Mouse (Mus musculus) kidney, adult 2 months (tissue): ENCODE measurements around the gene Uba6. TPM values are rescaled to one million over a fixed set of nuclear protein-coding genes. Genes with fewer than 3 reads are reported as not detected.

Experiments
- DNase-seq: peaks from one replicate; pipeline ENCODE4 v3.0.0; 2021
- H3K27ac ChIP-seq: fragments of 200-500 bp; 2 replicates; pipeline ENCODE4 v1.5.1; 2012; ENCODE audit warnings: low read depth, low read length, control low read depth, inconsistent platforms; ENCODE audit not compliant: insufficient read depth
- H3K27me3 ChIP-seq: fragments of 200-500 bp; replicated peaks from 2 replicates; pipeline ENCODE4 v1.6.1; 2012; ENCODE audit warnings: mild to moderate bottlenecking, moderate library complexity, low read length, inconsistent platforms; ENCODE audit not compliant: control insufficient read depth, insufficient read depth
- H3K36me3 ChIP-seq: fragments of 200-500 bp; 2 replicates; pipeline ENCODE4 v1.6.1; 2012; ENCODE audit warnings: mild to moderate bottlenecking, moderate library complexity, low read length, inconsistent platforms; ENCODE audit not compliant: control insufficient read depth, insufficient read depth
- H3K4me1 ChIP-seq: fragments of 200-500 bp; 2 replicates; pipeline ENCODE4 v1.6.1; 2011; ENCODE audit warnings: low read length; ENCODE audit not compliant: control insufficient read depth, insufficient read depth
- H3K4me3 ChIP-seq: fragments of 200-500 bp; 2 replicates; pipeline ENCODE4 v1.5.1; 2011; ENCODE audit warnings: mild to moderate bottlenecking, low read depth, low read length, control low read depth; ENCODE audit not compliant: insufficient read depth
- CTCF ChIP-seq: fragments of 200-500 bp; conservative IDR thresholded peaks from 2 replicates; pipeline ENCODE4 v1.5.1; 2011; ENCODE audit warnings: low read depth, mild to moderate bottlenecking, control low read depth, low read length, moderate library complexity, mixed read lengths; ENCODE audit not compliant: insufficient read depth, insufficient read length
- POLR2A ChIP-seq: fragments of 200-500 bp; IDR thresholded peaks from one replicate; pipeline ENCODE4 v1.6.1; 2011; ENCODE audit warnings: low read depth, low read length, control low read depth
- WGBS: fragments of 180-500 bp; shearing (Covaris S2); methylation state at CpG from one replicate; pipeline ENCODE4 v1.1.7; 2018; 5-methylcytosine and 5-hydroxymethylcytosine counted together
- polyA plus RNA-seq: library from polyadenylated mRNA; depleted of rRNA; stranded (reverse); fragments of >200 nt; gene quantifications from 2 replicates; pipeline ENCODE4 v1.2.3, GENCODE M21; 2012; rRNA removed

The Uba6 gene
- 1.5 and 2.1 TPM in 2 replicates for polyA plus RNA-seq

- Histone ChIP-seq H3K36me3 (no peaks in the 10 kb centered on the region), H3K27ac (peak within 1 kb of the TSS; percentile 41), H3K4me1 (no peaks in the 10 kb centered on the region), H3K4me3 (peak within 1 kb of the TSS; percentile 88), H3K27me3 (no peaks in the 10 kb centered on the region)
- DNase-seq, result peak; percentile 99
- TF ChIP-seq CTCF (no peak), POLR2A (peak; percentile 66)
- WGBS, result under 1% methylated on average over 67 of the region's 67 CpGs
Measured at GRCm38 (mm10) chr5:86172449-86173161, at the start of gene Uba6. TSS of gene Uba6 (minus strand) at chr5:86172803.

GRCm38 (mm10) chr5:86197801-86198200 is 25.2 kb upstream of the Uba6 start, which contains the start of gene Gnrhr:
TSS of gene Gnrhr (minus strand) at chr5:86197901.
- no peak for TF ChIP-seq CTCF
- no peaks in the 10 kb centered on the region for H3K36me3 ChIP-seq

DNA sequence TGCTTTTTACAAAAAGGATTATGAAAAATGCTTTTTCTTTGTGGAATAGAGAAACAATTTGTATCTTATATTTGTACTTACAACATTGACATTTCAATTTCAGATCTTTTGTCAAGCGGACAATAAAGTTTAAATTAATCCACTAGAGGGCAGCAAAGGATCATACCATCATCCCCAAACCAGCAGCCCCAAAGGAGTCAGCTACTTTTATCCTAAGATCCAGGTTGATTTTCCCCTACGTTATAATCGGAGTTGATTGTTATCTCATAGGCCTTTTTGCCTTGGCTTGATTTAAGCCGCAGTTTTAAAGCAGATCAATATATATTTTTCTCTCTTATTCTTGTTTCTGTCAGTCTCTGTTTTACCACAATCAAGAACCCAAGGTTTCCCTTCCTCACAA is 18.8 kb upstream of the Uba6 start:
- no peaks in the 10 kb centered on the region for H3K4me1 ChIP-seq
- WGBS, result 12% methylated on average over 4 of the region's 4 CpGs
- no peak overlapping the region for H3K4me3 ChIP-seq
- TF ChIP-seq POLR2A (no peak), CTCF (no peak)
- DNase-seq, result peak; percentile 44
- H3K27me3 ChIP-seq, result no peaks in the 10 kb centered on the region
- no peaks in the 10 kb centered on the region for H3K36me3 ChIP-seq
- no peak overlapping the region for H3K27ac ChIP-seq

More at GRCm38 (mm10) chr5:86197801-86198200, 25.2 kb upstream of the Uba6 start, which contains the start of gene Gnrhr:
- Histone ChIP-seq H3K4me1 (no peaks in the 10 kb centered on the region), H3K27ac (no peak within 1 kb of the TSS), H3K27me3 (no peaks in the 10 kb centered on the region), H3K4me3 (no peak within 1 kb of the TSS)
- 88% methylated on average over 10 of the region's 10 CpGs for WGBS
- DNase-seq, result no peak

DNA sequence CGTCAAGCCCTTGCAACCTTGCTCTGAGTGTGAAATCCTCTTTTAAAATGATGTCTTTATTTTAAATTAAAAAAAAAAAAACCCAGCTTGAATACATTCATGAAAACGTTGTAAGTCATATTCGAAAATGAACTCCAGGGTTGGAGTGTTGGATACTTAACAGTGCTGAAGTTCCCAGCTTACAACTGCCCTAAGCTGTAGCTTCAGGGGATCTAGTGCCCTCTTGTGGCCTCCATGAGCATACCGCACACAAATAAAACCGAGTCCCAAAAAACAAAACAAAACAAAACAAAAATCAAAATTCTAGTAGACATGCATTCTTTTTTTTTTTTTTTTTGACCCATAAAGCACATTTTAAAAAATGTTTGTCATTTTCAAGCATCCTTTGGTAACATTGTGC is 18.2 kb upstream of the Uba6 start:
- TF ChIP-seq POLR2A (no peak), CTCF (peak; percentile 74)
- no peak overlapping the region for H3K27ac ChIP-seq
- peak; percentile 31 for DNase-seq
- 23% methylated on average over 5 of the region's 5 CpGs for WGBS
- H3K4me1 ChIP-seq, result no peaks in the 10 kb centered on the region
- H3K4me3 ChIP-seq, result no peak overlapping the region
- H3K36me3 ChIP-seq, result no peaks in the 10 kb centered on the region
- H3K27me3 ChIP-seq, result no peaks in the 10 kb centered on the region

DNA sequence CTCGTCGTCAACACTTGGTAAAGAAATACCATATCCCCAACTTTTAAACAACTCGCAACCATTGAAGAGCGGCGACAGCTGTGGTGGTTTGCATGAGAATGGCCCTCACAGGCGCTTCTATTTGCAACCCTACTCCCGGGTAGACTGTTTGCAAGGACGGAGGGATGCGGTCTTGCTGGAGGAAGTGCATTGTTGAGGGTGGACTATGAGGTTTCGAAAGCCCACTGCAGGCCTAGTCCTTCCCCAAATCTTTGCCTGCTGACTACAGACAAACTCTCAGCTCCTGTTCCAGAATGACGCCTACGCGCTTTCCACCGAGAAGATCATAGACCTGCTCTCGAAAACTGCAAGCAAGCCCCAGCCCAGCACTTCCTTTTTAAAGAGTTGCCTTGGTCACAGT is 17.7 kb upstream of the Uba6 start:
- 47% methylated on average over 15 of the region's 15 CpGs for WGBS
- TF ChIP-seq CTCF, result no peak
- TF ChIP-seq POLR2A, result no peak
- Histone ChIP-seq H3K27ac (no peak overlapping the region), H3K4me3 (no peak overlapping the region), H3K36me3 (no peaks in the 10 kb centered on the region), H3K27me3 (no peaks in the 10 kb centered on the region), H3K4me1 (no peaks in the 10 kb centered on the region)
- no peak for DNase-seq

DNA sequence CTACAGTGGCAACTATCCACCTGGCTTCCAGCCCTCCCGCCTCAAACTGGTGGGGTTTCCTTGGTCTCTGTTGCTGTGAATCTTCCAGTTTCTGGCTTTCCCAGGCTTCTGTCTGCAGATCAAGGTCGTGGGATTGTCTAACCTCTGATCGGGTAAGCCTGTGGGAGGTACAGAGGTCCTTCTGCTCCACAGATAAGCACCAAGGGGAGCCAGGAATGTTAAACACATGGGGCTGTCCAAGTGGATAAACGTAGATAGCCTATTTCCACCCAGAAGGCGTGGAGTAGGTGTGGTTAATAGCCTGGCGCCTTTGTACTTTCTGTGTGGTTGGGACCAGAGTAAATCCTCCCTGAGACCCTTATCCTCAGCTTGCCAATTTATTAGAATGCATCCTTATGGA is 14.8 kb upstream of the Uba6 start:
- no peak for DNase-seq
- Histone ChIP-seq H3K4me3 (no peak overlapping the region), H3K4me1 (no peaks in the 10 kb centered on the region), H3K27ac (no peak overlapping the region), H3K36me3 (no peaks in the 10 kb centered on the region), H3K27me3 (no peaks in the 10 kb centered on the region)
- WGBS, result 74% methylated on average over 6 of the region's 6 CpGs
- TF ChIP-seq CTCF, result no peak

GRCm38 (mm10) chr5:86173778-86174177 is 1.2 kb upstream of the Uba6 start:
- no peak for DNase-seq
- Histone ChIP-seq H3K4me3 (no peak overlapping the region), H3K27ac (no peak overlapping the region), H3K36me3 (no peaks in the 10 kb centered on the region), H3K4me1 (no peaks in the 10 kb centered on the region), H3K27me3 (no peaks in the 10 kb centered on the region)
- TF ChIP-seq CTCF, result no peak
- TF ChIP-seq POLR2A, result no peak
- 52% methylated on average over 2 of the region's 2 CpGs for WGBS
